Mouse (Mus musculus) kidney, adult 18-20 months (tissue): Measurements from ENCODE around the gene Spice1.

ENCODE experiments used
- DNase-seq: peaks from one replicate; pipeline ENCODE4 v3.0.0; 2021

Spice1 gene

DNA sequence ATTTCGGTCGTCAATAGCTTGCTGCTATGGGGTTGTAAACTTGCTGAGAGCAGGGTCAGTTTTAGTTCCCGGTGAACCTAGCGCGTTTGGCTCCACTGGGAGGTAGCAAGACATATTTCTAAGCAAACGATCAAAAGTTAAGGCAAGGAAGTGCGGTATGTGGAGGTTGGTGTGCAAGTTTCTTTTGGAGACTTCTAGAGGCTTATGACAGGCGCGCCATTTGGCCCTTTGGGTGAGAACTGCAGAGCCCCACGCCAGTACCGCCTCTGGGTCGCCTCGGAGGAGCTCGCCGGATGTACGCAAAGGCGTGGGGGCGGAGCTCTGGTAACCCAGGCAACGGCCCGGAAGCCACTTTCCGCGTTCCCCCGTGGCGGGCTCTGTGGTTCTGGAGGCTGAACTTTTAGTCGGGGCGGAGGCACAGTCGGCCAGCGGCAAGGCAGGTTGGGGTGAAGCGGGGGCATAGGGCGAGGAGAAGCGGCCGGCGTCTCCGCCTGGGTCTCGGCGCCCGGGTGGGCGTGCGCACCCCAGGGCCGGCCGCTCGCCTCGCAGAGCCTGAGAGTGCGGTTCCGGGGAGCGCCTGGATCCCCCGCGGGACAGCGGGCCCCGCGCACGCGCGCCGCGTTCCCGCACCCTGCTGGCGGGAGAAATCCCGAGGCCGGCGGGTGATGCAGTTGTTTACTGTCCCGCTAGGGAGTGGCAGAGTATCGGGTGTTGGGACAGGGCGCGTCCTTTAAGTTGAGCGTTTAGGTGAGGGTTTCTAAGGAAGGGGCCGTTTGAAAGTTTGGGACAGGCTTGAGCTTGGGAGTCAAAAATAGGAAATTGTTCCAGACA, at the start of gene Spice1:
Gene Spice1 (plus strand): TSS at position 51 of the 831 bp plus-strand sequence.
- DNase-seq = peak; percentile 97

DNA sequence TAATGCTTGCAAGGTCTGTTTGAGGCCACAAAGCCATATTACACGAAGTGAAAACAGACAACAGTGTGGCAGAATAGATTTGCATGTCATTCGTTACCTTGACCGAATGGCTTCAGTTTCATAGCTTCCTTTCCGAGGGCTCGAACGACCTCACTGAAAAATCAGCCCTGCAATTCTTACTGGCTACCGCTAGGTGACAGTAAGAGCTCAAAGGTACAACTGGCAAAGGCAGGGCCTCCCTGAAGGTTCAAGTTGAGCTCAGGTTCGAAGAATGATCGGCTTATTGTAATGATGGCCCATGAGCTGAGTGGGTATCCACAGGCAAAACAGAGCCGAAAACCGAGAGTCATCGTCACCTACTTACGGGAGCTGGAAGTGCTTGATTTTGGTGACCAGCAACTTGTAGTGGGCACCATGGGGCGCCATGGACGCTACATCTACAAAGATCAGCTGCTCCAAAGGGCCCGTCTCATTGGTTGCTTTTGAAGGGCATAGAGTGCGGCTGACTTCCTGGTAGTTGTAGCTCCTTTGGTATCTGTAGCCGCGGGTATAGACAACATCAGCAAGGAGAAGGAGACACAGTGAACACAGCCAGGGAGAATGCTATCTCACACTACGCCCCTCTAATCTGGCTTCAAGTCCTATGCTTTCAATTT, 47.4 kb upstream of the Spice1 start:
- DNase-seq = no peak

- DNase-seq = no peak
These were observed 44.6 kb upstream of the Spice1 start for GRCm38 (mm10) chr16:44302126-44302892.

GRCm38 (mm10) chr16:44303822-44304221, 43.1 kb upstream of the Spice1 start:
- DNase-seq = no peak

GRCm38 (mm10) chr16:44305606-44306005, 41.3 kb upstream of the Spice1 start:
- DNase-seq = no peak

DNA sequence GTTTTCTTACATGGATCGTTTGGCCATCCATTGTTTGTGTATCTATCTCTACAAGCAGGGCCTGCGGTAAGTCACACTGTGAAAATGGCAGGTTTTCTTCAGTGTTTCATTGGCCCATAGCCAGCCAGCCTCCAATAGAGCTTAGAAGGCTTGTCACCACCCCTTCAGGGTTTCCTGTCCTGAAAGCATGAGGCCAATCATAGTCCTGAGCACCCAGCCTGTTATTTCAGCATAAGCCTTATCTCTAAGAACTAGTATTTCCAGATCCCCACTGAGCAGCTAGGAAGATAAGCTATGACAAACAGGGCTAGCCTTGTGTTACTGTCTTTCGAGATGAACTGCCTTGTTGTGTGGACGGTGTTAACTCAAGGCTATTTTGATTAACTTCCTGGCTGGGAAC, 33.5 kb upstream of the Spice1 start:
- no peak for DNase-seq

DNA sequence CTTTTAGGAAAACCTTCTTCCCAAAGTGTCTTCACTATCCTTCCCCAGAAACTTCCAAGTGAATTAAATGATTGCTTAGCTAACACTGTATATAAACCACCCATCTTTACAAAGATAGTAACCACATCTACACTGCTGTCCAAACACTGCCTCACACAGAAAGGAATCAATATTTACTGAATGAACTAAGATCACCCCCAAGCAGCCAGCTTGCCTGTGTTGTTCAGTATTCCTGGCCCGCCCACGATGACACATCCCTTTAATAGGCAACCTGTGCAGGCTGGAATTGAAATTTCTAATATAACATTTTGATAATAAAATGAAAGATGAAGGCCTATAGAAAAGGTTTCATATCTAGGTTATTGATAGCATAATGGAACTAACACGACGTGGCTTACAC, 30.6 kb upstream of the Spice1 start:
- no peak for DNase-seq

DNA sequence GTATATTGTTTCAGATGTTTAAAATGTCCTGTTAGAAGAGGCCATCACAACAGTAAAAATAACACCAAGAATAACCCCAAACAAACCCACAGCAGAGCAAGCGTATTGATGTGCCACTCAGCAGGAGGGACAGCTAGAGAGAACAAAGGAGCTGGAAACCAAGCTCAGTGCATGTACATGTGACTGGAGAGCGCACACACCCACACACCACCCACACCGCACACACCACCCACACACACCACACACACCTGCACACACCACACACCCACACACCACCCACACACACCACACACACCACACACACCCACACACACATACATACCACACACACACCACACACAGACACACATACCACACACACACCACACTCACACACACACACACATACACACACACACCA, 26.7 kb upstream of the Spice1 start:
- no peak for DNase-seq

DNA sequence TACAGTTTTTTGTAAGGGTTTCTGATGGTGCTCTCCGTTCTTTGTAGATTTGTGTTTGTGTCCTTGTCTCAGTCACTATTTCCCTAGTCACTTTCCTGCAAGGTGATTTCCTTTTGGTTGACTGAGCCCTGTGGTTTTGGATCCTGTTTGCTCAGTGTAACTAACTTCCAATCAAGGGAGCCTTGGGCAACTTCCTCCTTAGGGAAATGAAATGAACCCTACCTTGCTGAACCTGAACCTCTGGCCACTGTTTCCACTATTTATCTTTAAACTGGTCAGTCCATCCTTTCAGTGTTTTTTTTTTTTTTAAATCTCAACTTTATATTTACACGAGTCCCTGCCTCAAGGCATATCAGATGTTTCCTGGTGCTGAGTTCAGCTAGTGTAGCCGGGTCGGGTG, 18.3 kb upstream of the Spice1 start:
- no peak for DNase-seq

DNA sequence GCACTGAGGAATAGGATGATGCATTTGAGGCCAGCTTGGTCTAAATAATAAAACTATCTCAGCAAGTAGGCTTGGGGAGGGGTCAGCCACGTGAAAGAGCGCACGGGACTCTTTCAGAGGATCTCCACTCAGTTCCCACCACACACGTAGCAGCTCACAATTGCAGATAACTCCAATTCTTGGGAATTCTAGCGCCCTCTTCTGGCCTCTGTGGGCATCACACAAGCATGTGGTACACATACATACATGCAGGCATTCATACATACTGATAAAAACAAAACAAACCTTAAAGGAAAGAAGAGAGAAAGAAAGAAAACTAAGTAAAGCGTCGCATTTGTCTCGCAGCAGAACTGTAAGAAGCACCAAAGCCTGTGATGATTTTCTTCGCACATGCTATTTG, 16.3 kb upstream of the Spice1 start:
- DNase-seq = no peak

GRCm38 (mm10) chr16:44331154-44331553, 15.8 kb upstream of the Spice1 start:
- no peak for DNase-seq

DNA sequence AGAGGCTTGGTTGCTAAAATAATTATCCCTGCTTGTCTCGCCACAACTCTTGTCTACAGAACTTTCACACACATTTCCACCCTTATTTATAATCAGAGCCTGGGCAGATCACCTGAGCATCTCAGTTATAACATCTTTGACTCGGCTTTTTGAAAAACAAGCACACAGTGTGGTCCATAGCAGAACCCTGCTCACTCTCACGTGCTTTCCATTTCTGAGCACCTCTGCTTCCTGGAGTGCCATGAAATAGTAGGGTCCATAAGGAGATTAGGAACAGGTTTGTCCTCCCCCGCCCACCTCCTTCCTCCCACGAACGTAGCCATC, 15.3 kb upstream of the Spice1 start:
- no peak for DNase-seq

GRCm38 (mm10) chr16:44331995-44332860, 14.7 kb upstream of the Spice1 start:
- DNase-seq = peak; percentile 21

GRCm38 (mm10) chr16:44332861-44333284, 14.0 kb upstream of the Spice1 start, which contains the start of gene Sidt1:
Gene Sidt1 (minus strand): TSS chr16:44333196.
- DNase-seq = peak; percentile 19

DNA sequence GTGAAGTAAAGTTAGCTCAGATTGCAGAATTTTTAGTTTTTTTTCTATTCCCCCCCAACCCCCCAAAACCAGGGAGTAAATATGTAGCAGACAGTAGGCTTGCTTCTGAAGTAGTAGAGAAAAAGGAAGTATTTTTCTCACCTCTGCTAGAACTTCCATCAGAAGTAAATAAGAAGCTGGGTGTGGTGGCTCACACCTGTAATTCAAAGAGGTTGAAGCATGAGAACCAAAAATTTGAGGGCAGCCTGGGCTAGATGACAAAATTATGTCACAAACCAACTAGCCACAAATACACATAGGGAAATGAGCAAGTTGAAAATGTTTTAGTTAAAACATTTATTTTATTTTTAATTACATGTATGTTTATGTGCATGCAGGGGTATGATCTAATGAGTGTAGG, 9.4 kb upstream of the Spice1 start:
- DNase-seq = no peak

DNA sequence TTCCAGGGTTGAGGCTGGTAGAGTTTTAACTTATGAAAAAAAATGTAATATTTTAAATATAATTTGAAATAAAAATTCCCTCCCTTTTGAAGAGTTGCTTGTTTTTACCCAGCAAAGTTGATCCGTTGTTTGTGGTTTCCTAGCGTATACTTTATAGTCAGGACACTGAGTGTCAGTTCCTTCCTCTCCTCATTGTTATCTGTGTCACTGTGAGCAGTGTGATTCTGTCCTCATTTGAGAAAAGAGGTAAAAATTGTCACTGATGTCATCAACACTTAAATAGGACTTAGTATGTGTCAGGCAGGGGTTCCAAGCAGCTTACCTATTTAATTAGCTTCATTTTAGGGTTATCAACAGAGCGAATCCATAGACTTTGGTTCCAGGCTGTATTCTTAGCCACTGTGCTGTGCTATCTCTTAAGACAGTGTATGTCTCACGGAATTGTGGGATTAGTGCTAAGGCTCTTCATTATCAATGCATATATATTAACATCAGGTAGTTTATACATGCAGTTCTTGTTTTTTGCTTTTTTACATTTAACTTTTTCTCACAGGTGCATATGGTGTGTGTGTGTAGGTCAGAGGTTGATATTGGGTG, 3.0 kb downstream of the Spice1 start:
- no peak for DNase-seq

DNA sequence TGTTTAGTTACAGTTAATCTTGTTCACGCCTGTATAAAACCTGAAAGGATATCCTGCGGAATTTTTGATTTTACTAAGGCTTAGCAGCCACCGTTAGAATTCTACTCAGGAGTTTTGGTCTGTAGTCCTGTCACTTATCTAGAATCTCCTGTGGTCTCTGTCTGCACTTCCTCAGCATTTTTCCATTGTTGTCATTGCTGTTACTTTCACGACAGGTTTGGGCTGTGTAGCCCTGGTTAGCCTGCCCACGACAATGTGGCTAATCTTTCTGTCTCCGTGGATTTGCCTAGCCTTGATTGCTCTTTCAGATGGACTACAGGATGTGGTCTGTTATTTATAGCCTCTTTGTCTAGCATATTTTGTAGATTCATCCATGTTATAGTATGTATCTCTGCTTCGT, 9.4 kb downstream of the Spice1 start:
- DNase-seq = no peak

GRCm38 (mm10) chr16:44357571-44358268, 10.8 kb downstream of the Spice1 start:
- no peak for DNase-seq

GRCm38 (mm10) chr16:44361921-44362890, 15.3 kb downstream of the Spice1 start:
- peak; percentile 35 for DNase-seq

GRCm38 (mm10) chr16:44365522-44365921, 18.6 kb downstream of the Spice1 start:
- no peak for DNase-seq
